In genomic region chr5:24164789-24165445, GRCm38 (mm10) we compare ENCODE assay signal across 8 mouse cellular contexts. TPM values are rescaled to one million over a fixed set of nuclear protein-coding genes. Genes with fewer than 3 reads are reported as not detected.
DNase-seq lines count a peak whose midpoint lies in the region; ATAC-seq lines count a peak whose summit lies in the region.

TSS of gene Nupl2 (plus strand) at chr5:24164963.

- peak; percentile 98 for ATAC-seq in inflammation-experienced regulatory T-cells, adult 6 months
- peak; percentile 100 for ATAC-seq in megakaryocyte-erythroid progenitor cell, adult 5-6 weeks (replicated peaks; ENCODE audit: low FRiP score, low TSS enrichment, poor library complexity, severe bottlenecking)

- intact Hi-C loops in gastrocnemius, postnatal 14 days (cut with DNase I; ENCODE audit: low total_unique reads), result loop anchor here (10.0 kb wide), 1 partner anchor 70 kb away; no protein-coding TSS in a partner anchor
- intact Hi-C loops in left cerebral cortex, postnatal 10 days (cut with DNase I), result loop anchor here (10.0 kb wide), 1 partner anchor 200 kb away; the partner anchor contains the start of gene Nos3

- DNase-seq in adrenal gland, adult (ENCODE audit: inconsistent age in 2 of 2, low spot score in 1 of 2), result peak; percentile 95 to 98
- peak; percentile 97 for DNase-seq in embryo, embryonic 10.5 days (ENCODE audit: low spot score)
- DNase-seq in gastrocnemius, postnatal 14 days, result peak; percentile 96
- peak; percentile 95 to 98 for DNase-seq in left cerebral cortex, postnatal 10 days (ENCODE audit: extremely low spot score in 1 of 2, low spot score in 2 of 2)
- DNase-seq in right cerebral cortex, postnatal 25 days, result peak; percentile 94
- DNase-seq in urinary bladder, postnatal 4 days (ENCODE audit: low spot score in 2 of 2), result peak; percentile 88 to 96

RNA-seq across cellular contexts. Expression of gene Nupl2, which starts in this region (rescaled TPM):
- total RNA-seq in gastrocnemius, postnatal 14 days (2021), result 1 to 10 TPM; 5.6 to 6.5 TPM
- 1 to 10 TPM; 3.5 to 5.9 (median 3.7) TPM for polyA plus RNA-seq in inflammation-experienced regulatory T-cells, adult 6 months (2017; shearing (Covaris generic))
- 10 to 100 TPM; 11.2 to 11.8 TPM for total RNA-seq in left cerebral cortex, postnatal 10 days (2021)
- total RNA-seq in megakaryocyte-erythroid progenitor cell, adult 5-6 weeks (2014; fragmentation: Nextera tagmentation), result 24.4 and 29.2 TPM in 2 replicates
- total RNA-seq in megakaryocyte-erythroid progenitor cell, adult 5-6 weeks (2017), result 7.5 and 17.9 TPM in 2 replicates

Comparison
In these comparisons a context has a peak if more than half of its experiments do, and no peak if none do; other contexts are left out.
1. Peak in every context shown above with its lines: DNase-seq and ATAC-seq.